Mouse (Mus musculus) hindbrain, embryonic 16.5 days (tissue): Measurements from ENCODE around the gene Tacr3. TPM values are rescaled to one million over a fixed set of nuclear protein-coding genes. Genes with fewer than 3 reads are reported as not detected.

Source experiments
- ATAC-seq: fragments of 200-750 bp; cut with Nextera tagmentation; 2 replicates; pipeline ENCODE4 v1.8.0; 2017; ENCODE audit warnings: moderate TSS enrichment, moderate library complexity
- H3K27ac ChIP-seq: fragments of 300-500 bp; sonication (generic); 2 replicates; pipeline ENCODE4 v1.5.1; 2014; ENCODE audit warnings: low read depth, mild to moderate bottlenecking, control low read depth, low read length, moderate library complexity
- H3K27me3 ChIP-seq: fragments of 300-500 bp; sonication (generic); replicated peaks from 2 replicates; pipeline ENCODE4 v1.6.1; 2014; ENCODE audit warnings: low read length; ENCODE audit not compliant: control insufficient read depth, insufficient read depth
- H3K36me3 ChIP-seq: fragments of 300-500 bp; sonication (generic); 2 replicates; pipeline ENCODE4 v1.6.1; 2014; ENCODE audit warnings: mild to moderate bottlenecking, low read length, moderate library complexity, mixed read lengths; ENCODE audit not compliant: control insufficient read depth, insufficient read depth
- H3K4me1 ChIP-seq: fragments of 300-500 bp; sonication (generic); 2 replicates; pipeline ENCODE4 v1.6.1; 2014; ENCODE audit warnings: low read depth, low read length; ENCODE audit not compliant: control insufficient read depth, insufficient read depth
- H3K4me2 ChIP-seq: fragments of 300-500 bp; sonication (generic); 2 replicates; pipeline ENCODE4 v1.6.1; 2014; ENCODE audit warnings: mild to moderate bottlenecking, low read length, control low read depth, moderate library complexity
- H3K4me3 ChIP-seq: fragments of 300-500 bp; sonication (generic); 2 replicates; pipeline ENCODE4 v1.5.1; 2014; ENCODE audit warnings: mild to moderate bottlenecking, low read length, control low read depth, moderate library complexity
- H3K9ac ChIP-seq: fragments of 300-500 bp; sonication (generic); 2 replicates; pipeline ENCODE4 v1.6.1; 2014; ENCODE audit warnings: low read depth, mild to moderate bottlenecking, control low read depth, low read length, moderate library complexity
- H3K9me3 ChIP-seq: fragments of 300-500 bp; sonication (generic); 2 replicates; pipeline ENCODE4 v1.6.1; 2014; ENCODE audit warnings: mild to moderate bottlenecking, low read length, moderate library complexity; ENCODE audit not compliant: control insufficient read depth
- WGBS: fragments of 180-500 bp; shearing (Covaris S2); extraction: QIAGEN DNeasy Blood & Tissue Kit; methylation state at CpG from one replicate; pipeline ENCODE4 v1.1.7; 2014; 5-methylcytosine and 5-hydroxymethylcytosine counted together
- polyA plus RNA-seq: library from polyadenylated mRNA; unstranded; fragments of >200 nt; fragmentation: Nextera tagmentation; extraction: Ambion mirVana; gene quantifications from 2 replicates; pipeline ENCODE4 v1.2.1, GENCODE M21; 2015

Gene Tacr3
- 6.1 and 6.6 TPM in 2 replicates for polyA plus RNA-seq

- H3K36me3 ChIP-seq = no peaks in the 10 kb centered on the region
- peaks cover 9% of the 10 kb centered on the region for H3K4me1 ChIP-seq
- WGBS = 1% methylated on average over 30 of the region's 36 CpGs
- H3K4me2 ChIP-seq = peak within 1 kb of the TSS; percentile 97
- H3K27ac ChIP-seq = no peak within 1 kb of the TSS
- 0 out of 2 replicates have a peak, but pooled peaks cover 2% of the 10 kb centered on the region for H3K27me3 ChIP-seq
- no peaks in the 10 kb centered on the region for H3K9me3 ChIP-seq
- peak within 1 kb of the TSS; percentile 65 for H3K9ac ChIP-seq
- peak; percentile 82 for ATAC-seq
- peak within 1 kb of the TSS; percentile 58 for H3K4me3 ChIP-seq
Observed at GRCm38 (mm10) chr3:134828875-134829530, at the start of gene Tacr3. Gene Tacr3, plus strand, starts transcription at chr3:134829007.

GRCm38 (mm10) chr3:134828492-134828874 is 324 bp upstream of the Tacr3 start:
- Histone ChIP-seq H3K4me1 (peaks cover 9% of the 10 kb centered on the region), H3K36me3 (no peaks in the 10 kb centered on the region), H3K27ac (no peak overlapping the region), H3K9ac (peak overlapping the region; percentile 65), H3K4me3 (peak overlapping the region; percentile 58), H3K9me3 (no peaks in the 10 kb centered on the region), H3K27me3 (0 out of 2 replicates have a peak, but pooled peaks cover 2% of the 10 kb centered on the region), H3K4me2 (peak overlapping the region; percentile 97)
- ATAC-seq = peak; percentile 45; the same call in 1 of the 2 replicates
- WGBS = 62% methylated on average over 6 of the region's 6 CpGs

- H3K4me2 ChIP-seq = peak overlapping the region; percentile 97
- no peaks in the 10 kb centered on the region for H3K36me3 ChIP-seq
- no peak overlapping the region for H3K27ac ChIP-seq
- 9% methylated on average over 13 of the region's 13 CpGs for WGBS
- peak; percentile 82 for ATAC-seq
- H3K4me1 ChIP-seq = peaks cover 9% of the 10 kb centered on the region
- peak overlapping the region; percentile 65 for H3K9ac ChIP-seq
- H3K9me3 ChIP-seq = no peaks in the 10 kb centered on the region
- peak overlapping the region; percentile 58 for H3K4me3 ChIP-seq
- H3K27me3 ChIP-seq = 0 out of 2 replicates have a peak, but pooled peaks cover 2% of the 10 kb centered on the region
Observed at GRCm38 (mm10) chr3:134829531-134829921, 719 bp downstream of the Tacr3 start.

GRCm38 (mm10) chr3:134851342-134851741 is 22.5 kb downstream of the Tacr3 start:
- 35% methylated on average over 4 of the region's 4 CpGs for WGBS
- no peak overlapping the region for H3K9ac ChIP-seq

GRCm38 (mm10) chr3:134877701-134878100 is 48.9 kb downstream of the Tacr3 start:
- Histone ChIP-seq H3K9ac (no peak overlapping the region), H3K4me2 (no peak overlapping the region), H3K4me3 (no peak overlapping the region), H3K27me3 (no peaks in the 10 kb centered on the region), H3K9me3 (no peaks in the 10 kb centered on the region), H3K36me3 (no peaks in the 10 kb centered on the region), H3K4me1 (no peaks in the 10 kb centered on the region), H3K27ac (no peak overlapping the region)
- ATAC-seq = no peak
- WGBS = 91% methylated on average over 1 of the region's 1 CpGs

More at GRCm38 (mm10) chr3:134851342-134851741, 22.5 kb downstream of the Tacr3 start:
- H3K27me3 ChIP-seq = no peaks in the 10 kb centered on the region
- no peak overlapping the region for H3K4me2 ChIP-seq
- no peak for ATAC-seq
- H3K4me3 ChIP-seq = no peak overlapping the region
- no peaks in the 10 kb centered on the region for H3K9me3 ChIP-seq
- H3K27ac ChIP-seq = no peak overlapping the region
- no peaks in the 10 kb centered on the region for H3K36me3 ChIP-seq
- H3K4me1 ChIP-seq = no peaks in the 10 kb centered on the region

- 76% methylated on average over 2 of the region's 2 CpGs for WGBS
- Histone ChIP-seq H3K4me1 (no peaks in the 10 kb centered on the region), H3K9ac (no peak overlapping the region), H3K27ac (no peak overlapping the region), H3K4me3 (no peak overlapping the region), H3K9me3 (no peaks in the 10 kb centered on the region), H3K36me3 (no peaks in the 10 kb centered on the region), H3K4me2 (no peak overlapping the region), H3K27me3 (no peaks in the 10 kb centered on the region)
- no peak for ATAC-seq
Observed at GRCm38 (mm10) chr3:134895831-134896230, 67.0 kb downstream of the Tacr3 start.

- H3K36me3 ChIP-seq = no peaks in the 10 kb centered on the region
- H3K4me2 ChIP-seq = no peak overlapping the region
- H3K27me3 ChIP-seq = no peaks in the 10 kb centered on the region
- no peaks in the 10 kb centered on the region for H3K9me3 ChIP-seq
- no peak for ATAC-seq
- no peaks in the 10 kb centered on the region for H3K4me1 ChIP-seq
- no peak overlapping the region for H3K4me3 ChIP-seq
- 84% methylated on average over 3 of the region's 3 CpGs for WGBS
- no peak overlapping the region for H3K27ac ChIP-seq
- H3K9ac ChIP-seq = no peak overlapping the region
Observed at GRCm38 (mm10) chr3:134908890-134909289, 80.1 kb downstream of the Tacr3 start.

GRCm38 (mm10) chr3:134934703-134935102 is 105.9 kb downstream of the Tacr3 start:
- no peak for ATAC-seq
- WGBS = 88% methylated on average over 1 of the region's 1 CpGs

GRCm38 (mm10) chr3:134935461-134935860 is 106.7 kb downstream of the Tacr3 start:
- no peak overlapping the region for H3K4me3 ChIP-seq
- WGBS = 66% methylated on average over 4 of the region's 4 CpGs

More at GRCm38 (mm10) chr3:134934703-134935102, 105.9 kb downstream of the Tacr3 start:
- Histone ChIP-seq H3K27me3 (no peaks in the 10 kb centered on the region), H3K9ac (no peak overlapping the region), H3K36me3 (no peaks in the 10 kb centered on the region), H3K4me3 (no peak overlapping the region), H3K4me1 (no peaks in the 10 kb centered on the region), H3K27ac (no peak overlapping the region), H3K9me3 (no peaks in the 10 kb centered on the region), H3K4me2 (no peak overlapping the region)

More at GRCm38 (mm10) chr3:134935461-134935860, 106.7 kb downstream of the Tacr3 start:
- H3K4me1 ChIP-seq = no peaks in the 10 kb centered on the region
- H3K27ac ChIP-seq = no peak overlapping the region
- H3K9ac ChIP-seq = no peak overlapping the region
- no peaks in the 10 kb centered on the region for H3K27me3 ChIP-seq
- no peaks in the 10 kb centered on the region for H3K36me3 ChIP-seq
- no peak for ATAC-seq
- no peak overlapping the region for H3K4me2 ChIP-seq
- no peaks in the 10 kb centered on the region for H3K9me3 ChIP-seq
